Mouse (Mus musculus) CD8-positive naive resting alpha-beta T cell, adult 2 months (primary cell): ENCODE data around the gene Manf.
A peak's percentile ranks its signal among the peaks of the same experiment; 100 is the strongest.

Experiments
- DNase-seq, 2 experiments: peaks; one replicate each; pipeline ENCODE4 v3.0.0; 2022; ENCODE audit warnings: low read depth in 2 of 2, low spot score in 2 of 2

Manf gene

GRCm38 (mm10) chr9:106788812-106789321 lies 102.9 kb downstream of the Manf start, which contains the start of gene Rad54l2:
Gene Rad54l2 (minus strand): TSS chr9:106789194.
- DNase-seq, result peak; percentile 76 to 83
